Mouse (Mus musculus) right cerebral cortex, postnatal 25 days (tissue): ENCODE measurements around the gene Rpl11.
"Not testable (repeated sequence)": the region's sequence is repeated elsewhere in the genome, so short reads cannot be mapped to it uniquely, and the experiment has no call there.

Experiments
- DNase-seq: peaks from one replicate; pipeline ENCODE4 v3.0.0; 2022

Rpl11 gene

GRCm38 (mm10) chr4:136069954-136070353 lies 16.7 kb upstream of the Rpl11 start:
- peak; percentile 56 for DNase-seq

GRCm38 (mm10) chr4:136069313-136069712 lies 16.1 kb upstream of the Rpl11 start:
- DNase-seq: no peak

- DNase-seq: no peak
Measured at GRCm38 (mm10) chr4:136063143-136063542, 9.9 kb upstream of the Rpl11 start.

- not testable (repeated sequence) for DNase-seq
Measured at GRCm38 (mm10) chr4:136059800-136060488, 6.7 kb upstream of the Rpl11 start.

GRCm38 (mm10) chr4:136057916-136058315 lies 4.7 kb upstream of the Rpl11 start:
- DNase-seq: no peak

GRCm38 (mm10) chr4:136056030-136056429 lies 2.8 kb upstream of the Rpl11 start:
- no peak for DNase-seq

- DNase-seq: no peak
Measured at GRCm38 (mm10) chr4:136053843-136054242, 615 bp upstream of the Rpl11 start.

- DNase-seq: peak; percentile 16
Measured at GRCm38 (mm10) chr4:136052534-136053246, 538 bp downstream of the Rpl11 start.

- DNase-seq: no peak
Measured at GRCm38 (mm10) chr4:136052060-136052459, 1.2 kb downstream of the Rpl11 start.

- DNase-seq: no peak
Measured at GRCm38 (mm10) chr4:136050226-136050625, 3.0 kb downstream of the Rpl11 start.

- no peak for DNase-seq
Measured at GRCm38 (mm10) chr4:136048291-136049032, 4.8 kb downstream of the Rpl11 start.

GRCm38 (mm10) chr4:136047626-136048025 lies 5.6 kb downstream of the Rpl11 start:
- DNase-seq: no peak

- DNase-seq: no peak
Measured at GRCm38 (mm10) chr4:136046888-136047287, 6.3 kb downstream of the Rpl11 start.

GRCm38 (mm10) chr4:136045091-136045490 lies 8.1 kb downstream of the Rpl11 start:
- DNase-seq: no peak

- DNase-seq: no peak
Measured at GRCm38 (mm10) chr4:136043784-136044400, 9.3 kb downstream of the Rpl11 start.

GRCm38 (mm10) chr4:136035078-136035477 lies 18.1 kb downstream of the Rpl11 start:
- DNase-seq: no peak

GRCm38 (mm10) chr4:136033231-136033630 lies 20.0 kb downstream of the Rpl11 start:
- DNase-seq: no peak

- no peak for DNase-seq
Measured at GRCm38 (mm10) chr4:136030968-136031909, 22.0 kb downstream of the Rpl11 start.

- no peak for DNase-seq
Measured at GRCm38 (mm10) chr4:136028689-136029088, 24.5 kb downstream of the Rpl11 start.

- no peak for DNase-seq
Measured at GRCm38 (mm10) chr4:136028132-136028564, 25.1 kb downstream of the Rpl11 start.

- DNase-seq: no peak
Measured at GRCm38 (mm10) chr4:136027416-136028131, 25.7 kb downstream of the Rpl11 start.
